Mouse (Mus musculus) stomach, embryonic 16.5 days (tissue): Measurements from ENCODE around the gene Setd1a. TPM values are rescaled to one million over a fixed set of nuclear protein-coding genes. Genes with fewer than 3 reads are reported as not detected.
A peak's percentile ranks its signal among the peaks of the same experiment; 100 is the strongest.

Experiments used
- ATAC-seq: fragments of 200-750 bp; cut with Nextera tagmentation; 2 replicates; pipeline ENCODE4 v1.8.0; 2017; ENCODE audit warnings: moderate number of reproducible peaks, moderate TSS enrichment; ENCODE audit not compliant: insufficient read depth, low FRiP score
- H3K27ac ChIP-seq: fragments of 300-500 bp; sonication (generic); 2 replicates; pipeline ENCODE4 v1.5.1; 2014; ENCODE audit warnings: low read length
- H3K27me3 ChIP-seq: fragments of 300-500 bp; sonication (generic); 2 replicates; pipeline ENCODE4 v1.6.1; 2014; ENCODE audit warnings: low read length, control low read depth, mixed read lengths; ENCODE audit not compliant: control insufficient read depth, insufficient read depth
- H3K36me3 ChIP-seq: fragments of 300-500 bp; sonication (generic); 2 replicates; pipeline ENCODE4 v1.6.1; 2014; ENCODE audit warnings: low read length; ENCODE audit not compliant: control insufficient read depth, insufficient read depth
- H3K4me1 ChIP-seq: fragments of 300-500 bp; sonication (generic); 2 replicates; pipeline ENCODE4 v1.6.1; 2014; ENCODE audit warnings: low read length, control low read depth, mixed read lengths; ENCODE audit not compliant: control insufficient read depth, insufficient read depth
- H3K4me2 ChIP-seq: fragments of 300-500 bp; sonication (generic); 2 replicates; pipeline ENCODE4 v1.6.1; 2014; ENCODE audit warnings: low read depth, low read length, mixed read lengths
- H3K4me3 ChIP-seq: fragments of 300-500 bp; sonication (generic); replicated peaks from 2 replicates; pipeline ENCODE4 v1.5.1; 2014; ENCODE audit warnings: mild to moderate bottlenecking, low read length
- H3K9ac ChIP-seq: fragments of 300-500 bp; sonication (generic); 2 replicates; pipeline ENCODE4 v1.6.1; 2014; ENCODE audit warnings: low read length
- H3K9me3 ChIP-seq: fragments of 300-500 bp; sonication (generic); replicated peaks from 2 replicates; pipeline ENCODE4 v1.6.1; 2016; ENCODE audit warnings: low read length, control low read depth; ENCODE audit not compliant: control insufficient read depth
- WGBS: fragments of 180-500 bp; shearing (Covaris S2); extraction: QIAGEN DNeasy Blood & Tissue Kit; methylation state at CpG from one replicate; pipeline ENCODE4 v1.1.7; 2014; 5-methylcytosine and 5-hydroxymethylcytosine counted together
- polyA plus RNA-seq: library from polyadenylated mRNA; unstranded; fragments of >200 nt; fragmentation: Nextera tagmentation; extraction: Ambion mirVana; gene quantifications from 2 replicates; pipeline ENCODE4 v1.2.1, GENCODE M21; 2015

Setd1a gene
- polyA plus RNA-seq, 1 experiment from 2014 or later = 16.4 TPM

DNA sequence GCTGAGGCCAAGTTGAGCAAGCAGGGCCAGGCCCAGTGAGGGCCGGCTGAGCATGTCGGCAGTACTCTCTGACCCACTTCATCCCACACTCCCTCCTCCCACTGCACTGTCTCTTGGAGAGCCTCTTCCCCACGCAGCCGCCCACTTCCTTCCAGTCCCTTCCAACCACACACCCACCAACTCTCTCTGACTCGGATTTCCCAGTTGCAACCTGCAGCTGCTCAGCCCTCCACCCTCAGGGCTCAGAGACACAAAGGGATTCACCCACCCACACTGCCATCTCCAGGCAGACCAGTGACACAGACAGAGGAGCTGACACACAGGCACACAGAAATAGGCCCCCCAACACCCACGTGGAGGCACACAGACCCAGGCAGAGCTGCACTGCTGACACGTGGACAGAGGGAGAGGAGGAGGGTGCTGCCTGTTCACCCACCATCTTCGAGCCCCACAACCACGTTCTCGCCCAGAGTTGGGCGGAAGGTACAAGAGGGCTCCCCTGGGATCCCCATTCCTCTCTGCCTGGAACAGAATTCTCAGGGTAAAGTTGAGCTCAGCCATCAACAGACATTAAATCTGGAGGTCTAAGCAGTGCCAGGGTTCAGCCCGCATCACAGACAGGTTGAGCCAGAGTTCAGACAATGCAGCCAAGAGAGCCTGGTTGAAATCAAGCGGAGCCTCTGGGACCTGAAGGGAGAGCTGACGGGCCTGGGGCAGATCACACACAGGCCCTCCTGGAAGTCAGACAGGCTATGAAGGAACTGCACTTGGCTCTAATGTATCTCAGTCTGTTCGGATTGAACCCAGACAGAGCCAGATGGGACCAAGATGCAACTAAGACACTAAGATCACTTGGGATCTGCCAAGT lies 39.7 kb downstream of the Setd1a start:
- 50% methylated on average over 15 of the region's 15 CpGs for WGBS
- no peaks in the 10 kb centered on the region for H3K9me3 ChIP-seq
- H3K4me3 ChIP-seq = no peak overlapping the region
- H3K9ac ChIP-seq = no peak overlapping the region
- H3K27me3 ChIP-seq = no peaks in the 10 kb centered on the region
- H3K27ac ChIP-seq = no peak overlapping the region
- peak; percentile 34; the same call in 1 of the 2 replicates for ATAC-seq
- H3K36me3 ChIP-seq = no peaks in the 10 kb centered on the region
- no peak overlapping the region for H3K4me2 ChIP-seq
- peaks cover 3% of the 10 kb centered on the region; the same call in 1 of the 2 replicates for H3K4me1 ChIP-seq

DNA sequence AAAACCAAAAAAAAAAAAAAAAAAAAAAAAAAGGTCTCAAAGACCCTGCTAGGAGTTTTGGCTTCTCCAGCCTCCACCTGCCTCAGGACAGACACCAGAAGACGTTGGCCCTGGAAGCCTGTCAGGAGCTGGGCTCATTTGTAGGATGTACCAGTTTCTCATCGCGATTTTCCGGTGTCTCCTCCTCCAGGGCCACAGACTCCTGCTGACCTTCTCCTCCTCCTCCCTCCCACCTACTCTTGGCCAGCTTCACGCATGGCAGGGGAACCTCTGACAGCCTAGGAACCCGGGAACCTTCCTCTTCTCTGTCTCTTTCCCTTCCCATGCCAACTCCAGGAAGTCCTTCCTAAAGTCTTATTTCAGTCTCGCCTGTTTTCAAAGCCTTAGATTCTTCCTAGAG lies 40.6 kb downstream of the Setd1a start:
- H3K4me3 ChIP-seq = no peak overlapping the region
- H3K9ac ChIP-seq = no peak overlapping the region
- H3K4me1 ChIP-seq = peaks cover 3% of the 10 kb centered on the region; the same call in 1 of the 2 replicates
- H3K4me2 ChIP-seq = no peak overlapping the region
- WGBS = 82% methylated on average over 7 of the region's 7 CpGs
- H3K9me3 ChIP-seq = no peaks in the 10 kb centered on the region
- H3K27me3 ChIP-seq = no peaks in the 10 kb centered on the region
- ATAC-seq = no peak
- no peak overlapping the region for H3K27ac ChIP-seq
- H3K36me3 ChIP-seq = no peaks in the 10 kb centered on the region

DNA sequence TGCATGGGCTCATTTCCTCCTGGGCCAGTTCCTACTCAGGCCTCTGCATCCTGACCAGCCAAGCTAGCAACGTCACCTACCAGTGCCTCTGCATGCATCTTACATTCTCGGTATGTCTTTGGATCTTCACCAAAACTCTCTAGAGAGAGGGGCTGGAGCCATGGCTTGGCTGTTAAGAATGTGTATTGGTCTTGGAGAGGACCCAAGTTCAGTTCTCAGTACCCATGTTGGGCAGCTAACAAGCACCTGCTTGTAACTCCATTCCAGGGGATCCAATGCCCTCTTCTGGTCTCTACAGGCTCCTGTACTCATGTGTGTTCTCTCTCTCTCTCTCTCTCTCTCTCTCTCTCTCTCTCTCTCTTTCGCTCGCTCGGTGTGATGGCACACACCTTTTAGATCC lies 41.3 kb downstream of the Setd1a start:
- Histone ChIP-seq H3K9ac (no peak overlapping the region), H3K4me2 (no peak overlapping the region), H3K4me1 (peaks cover 3% of the 10 kb centered on the region; the same call in 1 of the 2 replicates), H3K27me3 (no peaks in the 10 kb centered on the region), H3K36me3 (no peaks in the 10 kb centered on the region), H3K9me3 (no peaks in the 10 kb centered on the region), H3K4me3 (no peak overlapping the region), H3K27ac (no peak overlapping the region)
- WGBS = 87% methylated on average over 5 of the region's 5 CpGs
- no peak for ATAC-seq

DNA sequence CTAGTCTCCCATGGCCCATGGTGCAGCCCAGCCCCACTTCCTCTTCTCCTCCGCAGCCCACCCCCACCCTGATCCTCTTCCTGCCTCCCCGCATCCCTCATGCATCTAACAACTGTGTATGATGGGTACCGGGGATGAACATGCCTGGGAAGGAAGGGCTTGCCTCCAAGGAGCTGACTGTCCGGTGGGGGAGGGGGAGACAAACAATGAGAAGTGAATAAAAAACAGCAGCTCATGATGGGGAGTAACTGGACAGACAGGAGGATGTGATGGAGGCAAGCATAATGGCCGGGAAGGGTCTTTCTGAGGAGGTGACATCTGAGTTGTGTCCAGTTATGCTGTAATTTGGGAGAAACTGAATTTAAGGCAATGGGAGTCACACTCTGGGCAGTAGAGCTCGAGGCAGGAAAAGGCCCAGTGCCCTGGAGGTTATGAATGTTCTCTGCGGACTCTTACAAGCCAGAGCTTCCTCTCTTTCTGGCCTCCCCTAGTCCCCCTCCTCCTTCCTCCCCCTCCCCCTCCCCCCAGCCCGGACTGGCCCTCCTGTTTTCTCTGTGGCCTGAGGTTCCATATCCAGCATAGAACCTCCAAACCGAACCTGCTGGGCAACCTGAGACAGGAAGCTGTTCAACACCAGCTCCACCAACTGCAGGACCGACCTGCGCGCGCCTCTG lies 44.5 kb downstream of the Setd1a start:
- no peak for ATAC-seq
- Histone ChIP-seq H3K9ac (no peak overlapping the region), H3K4me3 (no peak overlapping the region), H3K9me3 (no peaks in the 10 kb centered on the region), H3K4me2 (no peak overlapping the region), H3K4me1 (peaks cover 7% of the 10 kb centered on the region; the same call in 1 of the 2 replicates), H3K27me3 (no peaks in the 10 kb centered on the region), H3K36me3 (no peaks in the 10 kb centered on the region), H3K27ac (no peak overlapping the region)
- 55% methylated on average over 13 of the region's 13 CpGs for WGBS

DNA sequence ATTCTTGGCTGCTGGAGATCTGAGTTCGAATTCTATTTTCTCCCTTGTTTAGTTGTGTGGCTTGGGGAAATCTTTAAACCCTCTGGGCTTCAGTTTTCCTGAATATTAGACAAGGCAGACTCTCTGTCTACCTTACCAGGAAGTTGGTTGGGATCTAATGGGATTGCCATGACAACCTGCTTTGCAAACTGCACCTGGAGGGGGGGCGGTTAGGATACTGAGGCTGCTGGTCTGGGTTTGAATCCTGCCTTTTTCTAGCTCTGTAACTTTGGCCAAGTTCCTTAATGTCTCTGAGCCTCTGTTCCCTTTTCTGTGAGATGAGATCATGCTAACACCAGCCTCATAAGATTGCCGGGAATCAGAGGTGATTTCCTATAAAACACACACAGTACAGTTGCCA lies 46.0 kb downstream of the Setd1a start:
- H3K4me2 ChIP-seq = no peak overlapping the region
- WGBS = 84% methylated on average over 3 of the region's 3 CpGs
- no peak overlapping the region for H3K27ac ChIP-seq
- H3K27me3 ChIP-seq = no peaks in the 10 kb centered on the region
- no peak overlapping the region for H3K9ac ChIP-seq
- no peaks in the 10 kb centered on the region for H3K9me3 ChIP-seq
- no peaks in the 10 kb centered on the region for H3K36me3 ChIP-seq
- H3K4me3 ChIP-seq = no peak overlapping the region
- ATAC-seq = no peak
- H3K4me1 ChIP-seq = 0 out of 2 replicates have a peak, but pooled peaks cover 7% of the 10 kb centered on the region

DNA sequence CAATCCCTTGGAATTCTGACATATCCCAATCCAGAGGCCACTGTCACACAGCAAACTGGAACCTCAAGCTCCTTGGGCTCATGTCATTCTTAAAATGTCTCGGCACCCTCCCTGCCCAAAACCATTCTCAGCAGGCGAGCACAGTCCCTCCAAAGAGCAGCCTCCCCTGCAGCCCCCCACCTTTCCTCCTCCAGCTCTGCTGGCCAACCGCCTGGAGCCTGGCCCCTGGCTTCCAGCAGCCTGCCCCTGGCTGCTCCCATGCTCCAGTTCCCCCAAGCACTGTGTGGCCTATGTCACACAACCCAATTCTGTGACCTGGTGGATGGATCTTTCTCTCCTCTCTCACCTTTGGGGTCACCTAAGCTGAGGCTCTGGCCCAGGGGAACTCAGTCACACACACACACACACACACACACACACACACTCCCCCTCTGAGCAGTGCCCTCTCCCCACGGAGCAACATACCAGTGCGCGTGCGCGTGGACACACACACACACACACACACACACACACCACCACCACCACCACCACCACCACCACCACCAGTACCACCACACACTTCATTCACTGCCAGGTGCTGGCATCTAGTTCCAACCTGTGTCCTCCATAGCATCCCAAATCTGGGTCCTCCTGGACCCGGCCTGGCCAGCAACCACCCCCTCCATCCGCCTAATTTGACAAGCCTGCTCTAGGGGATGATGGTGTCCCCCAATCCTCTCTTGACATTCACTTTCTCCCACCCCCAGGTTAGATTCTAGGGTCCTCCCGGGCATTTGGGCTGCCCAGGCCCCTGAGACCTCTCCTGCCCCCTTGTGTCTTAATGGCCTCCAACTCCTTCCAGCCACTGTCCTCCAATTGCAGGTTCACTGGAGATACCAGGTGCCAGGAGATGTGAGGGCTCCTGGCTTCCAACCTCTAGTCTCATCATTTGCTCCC lies 47.0 kb downstream of the Setd1a start:
- peak overlapping the region; percentile 85 for H3K9ac ChIP-seq
- peak overlapping the region; percentile 61 for H3K4me3 ChIP-seq
- H3K4me1 ChIP-seq = 0 out of 2 replicates have a peak, but pooled peaks cover 7% of the 10 kb centered on the region
- H3K36me3 ChIP-seq = no peaks in the 10 kb centered on the region
- WGBS = 68% methylated on average over 11 of the region's 11 CpGs
- H3K4me2 ChIP-seq = peak overlapping the region; percentile 63
- H3K27ac ChIP-seq = no peak overlapping the region
- 0 out of 2 replicates have a peak, but pooled peaks have one; percentile 8 for ATAC-seq
- H3K9me3 ChIP-seq = no peaks in the 10 kb centered on the region
- no peaks in the 10 kb centered on the region for H3K27me3 ChIP-seq

DNA sequence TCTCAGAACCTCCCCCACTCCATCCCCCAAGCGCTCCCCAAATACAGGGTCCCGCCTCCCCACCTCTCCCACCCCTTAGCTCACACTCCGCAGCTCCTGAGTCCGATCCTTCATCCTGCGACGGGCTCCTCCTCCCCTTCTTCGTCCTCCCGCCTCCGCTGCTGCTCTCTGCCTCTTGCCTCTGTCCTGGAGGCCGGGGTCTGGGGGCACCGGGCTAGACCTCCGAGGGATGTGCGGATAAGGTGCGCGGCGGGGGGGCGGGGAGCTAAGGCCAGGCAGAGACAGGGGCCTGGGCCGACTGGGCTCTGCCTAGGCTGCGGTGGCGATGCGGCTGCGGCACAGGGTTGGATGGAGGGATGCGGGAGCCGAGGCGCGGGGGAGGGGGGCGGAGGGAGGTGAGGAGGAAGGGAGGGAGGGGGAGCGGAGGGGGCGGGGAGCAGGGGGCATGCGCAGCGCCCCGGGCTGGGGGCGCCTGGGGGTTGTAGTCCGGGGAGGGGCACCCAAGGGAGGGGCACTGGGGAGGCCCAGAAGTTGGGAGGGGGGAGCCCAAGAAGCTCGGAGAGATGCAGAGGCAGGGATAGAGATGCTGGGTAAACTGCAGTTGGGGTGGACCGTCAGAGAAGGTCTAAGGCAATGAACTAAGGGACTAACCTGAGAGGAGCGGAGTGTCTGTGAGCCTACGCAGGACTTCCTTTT lies 47.9 kb downstream of the Setd1a start, which contains the start of the genes Stx4a and Stx1b:
Stx4a (plus strand) TSS at position 119 of the 696 bp plus-strand sequence.
Stx1b (minus strand) TSS at position 374 of the 696 bp plus-strand sequence.
- H3K9me3 ChIP-seq = no peaks in the 10 kb centered on the region
- WGBS = 5% methylated on average over 34 of the region's 38 CpGs
- H3K9ac ChIP-seq = peak within 1 kb of the TSS; percentile 85
- peak within 1 kb of the TSS; percentile 61 for H3K4me3 ChIP-seq
- H3K27me3 ChIP-seq = no peaks in the 10 kb centered on the region
- peak; percentile 49 for ATAC-seq
- H3K36me3 ChIP-seq = no peaks in the 10 kb centered on the region
- 0 out of 2 replicates have a peak, but pooled peaks cover 7% of the 10 kb centered on the region for H3K4me1 ChIP-seq
- peak within 1 kb of the TSS; percentile 63 for H3K4me2 ChIP-seq
- no peak within 1 kb of the TSS for H3K27ac ChIP-seq

DNA sequence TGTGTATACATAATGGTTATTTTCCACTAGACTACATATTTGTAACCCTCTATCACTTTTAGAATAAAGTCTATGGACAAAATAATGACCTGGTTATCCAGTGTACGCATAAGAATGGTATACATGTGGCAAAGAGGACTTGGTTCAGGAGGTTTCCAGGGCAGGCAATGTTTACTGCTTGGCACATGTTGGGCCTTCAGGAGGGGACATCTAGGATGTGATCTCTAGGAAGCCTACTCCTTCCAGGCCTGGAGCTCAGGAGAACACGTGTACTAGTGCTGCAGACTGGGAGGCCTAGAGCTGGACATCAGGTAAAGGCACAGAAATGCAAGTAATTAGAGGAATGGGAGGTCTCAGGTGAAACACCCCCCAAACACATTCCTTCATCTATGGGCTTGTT lies 59.1 kb downstream of the Setd1a start:
- Histone ChIP-seq H3K36me3 (no peaks in the 10 kb centered on the region), H3K4me2 (no peak overlapping the region), H3K27me3 (no peaks in the 10 kb centered on the region), H3K9me3 (no peaks in the 10 kb centered on the region), H3K4me3 (no peak overlapping the region), H3K4me1 (no peaks in the 10 kb centered on the region), H3K9ac (no peak overlapping the region), H3K27ac (no peak overlapping the region)
- WGBS = 76% methylated on average over 2 of the region's 2 CpGs
- ATAC-seq = no peak
